26 mouse cellular contexts compared by ENCODE assay signal in genomic region chr19:41680267-41680666, GRCm38 (mm10).
DNase-seq lines count a peak whose midpoint lies in the region; ATAC-seq and TF ChIP-seq lines count a peak whose summit lies in the region.
"Had no signal": no experiment of that assay in that cellular context is flagged by ENCODE, and none has a peak within 500 bp of the region (broad histone marks: within the 10 kb centered on the region; RNA-seq: fewer than 3 reads in every experiment).

No protein-coding gene starts in this region.

- ATAC-seq in inflammation-experienced regulatory T-cells, adult 6 months: no peak
- ATAC-seq: midbrain, embryonic 13.5 days had no signal

- H3K27ac ChIP-seq in layer of hippocampus, adult 2 months: peak overlapping the region; percentile 72; the same call in 1 of the 2 replicates
- H3K27ac ChIP-seq: embryonic facial prominence, embryonic 13.5 days; heart, embryonic 15.5 days; hindbrain, embryonic 14.5 days; kidney, postnatal 0 days; limb, embryonic 10.5 days; neural tube, embryonic 12.5 days had no signal

- no peak overlapping the region for H3K4me3 ChIP-seq in layer of hippocampus, adult 2 months
- H3K4me3 ChIP-seq: embryonic facial prominence, embryonic 13.5 days; erythroblast, embryonic 14.5 days; heart, embryonic 15.5 days; limb, embryonic 10.5 days; megakaryocyte, embryonic 14.5 days; midbrain, embryonic 13.5 days; neural tube, embryonic 12.5 days had no signal

- H3K36me3 ChIP-seq in splenic B cell, adult 2 months (ENCODE audit: control insufficient read depth, insufficient read depth, low read length, poor library complexity, severe bottlenecking): no peaks in the 10 kb centered on the region
- H3K36me3 ChIP-seq: embryonic facial prominence, embryonic 13.5 days; G1E; heart, embryonic 15.5 days; limb, embryonic 10.5 days; midbrain, embryonic 13.5 days; neural tube, embryonic 12.5 days had no signal

- no peak for TF ChIP-seq CTCF in layer of hippocampus, adult 2 months (conservative IDR thresholded peaks at IDR 0.05)

- DNase-seq in layer of hippocampus, adult 2 months (ENCODE audit: low spot score in 2 of 2): no peak
- DNase-seq in layer of hippocampus, adult 18-20 months (ENCODE audit: low spot score in 2 of 2): no peak
- peak; percentile 23 to 24 for DNase-seq in B cell, adult 2 months
- peak; percentile 65 for DNase-seq in ZHBTc4 (ENCODE audit: low read depth, low spot score)
- DNase-seq in splenic B cell, adult 2 months (ENCODE audit: low read depth, low spot score): peak; percentile 13
- DNase-seq in cerebellum, adult 18-20 months: no peak
- DNase-seq: adrenal gland, postnatal 25 days; cerebellum, adult 11-12 months; cerebellum, postnatal 14 days; heart, postnatal 36 days; kidney, adult 2 months; lung, embryonic 14.5 days; retina, postnatal 1 day; right cerebral cortex, postnatal 25 days; spleen, adult 18-20 months had no signal

- H3K27me3 ChIP-seq in splenic B cell, adult 2 months (ENCODE audit: control insufficient read depth, insufficient read depth, low read length, poor library complexity, severe bottlenecking): no peaks in the 10 kb centered on the region

Comparison
In these comparisons a context has a peak if more than half of its experiments do, and no peak if none do; other contexts are left out.
1. DNase-seq: peak in B cell, adult 2 months (2 of 2), ZHBTc4 (single experiment) and splenic B cell, adult 2 months (single experiment); none in layer of hippocampus, adult 2 months (0 of 2), layer of hippocampus, adult 18-20 months (0 of 2) and cerebellum, adult 18-20 months (0 of 2).